Mouse (Mus musculus): ENCODE results near the gene Nit2.

DNA sequence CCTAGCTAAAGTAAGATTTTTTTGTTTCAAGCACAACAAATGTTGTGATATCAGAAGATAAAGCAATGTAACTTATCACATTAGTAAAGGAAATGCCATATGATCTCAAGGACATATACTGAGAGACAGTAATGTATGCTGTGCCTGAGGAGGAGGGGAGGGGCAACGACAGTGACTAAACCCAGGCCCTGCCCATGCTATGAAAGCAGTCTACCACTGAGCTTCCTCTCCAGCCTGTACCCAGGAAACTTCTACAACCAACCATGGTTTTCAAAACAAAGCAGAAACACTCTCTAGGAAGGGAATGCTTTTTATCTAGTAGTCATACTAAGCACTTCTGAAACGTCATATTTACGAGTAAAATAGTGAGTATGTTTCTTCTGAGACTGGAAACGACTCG, 4.3 kb downstream of the Nit2 start:
- TF ChIP-seq HCFC1 (IDR thresholded peaks at IDR 0.05; ENCODE audit: borderline replicate concordance, insufficient read depth, low read length): no peak
- TF ChIP-seq ZC3H11A (IDR thresholded peaks at IDR 0.05; ENCODE audit: borderline replicate concordance, low read depth, low read length): no peak

Data from ES-E14 (cell line).